Mouse (Mus musculus) brain, embryonic 14.5 days (tissue): ENCODE measurements around the gene Tef.

Experiments used
- CTCF ChIP-seq: fragments of 200-500 bp; IDR thresholded peaks from 2 replicates; pipeline ENCODE4 v1.5.1; 2012; ENCODE audit warnings: inconsistent platforms, mild to moderate bottlenecking, moderate library complexity, borderline replicate concordance; ENCODE audit not compliant: insufficient read depth, insufficient read length; ENCODE audit errors: extremely low read depth
- POLR2A ChIP-seq: fragments of 200-500 bp; IDR thresholded peaks from 2 replicates; pipeline ENCODE4 v1.6.1; 2012; ENCODE audit warnings: mild to moderate bottlenecking, inconsistent platforms, borderline replicate concordance; ENCODE audit not compliant: poor library complexity, insufficient read depth, insufficient read length, severe bottlenecking; ENCODE audit errors: extremely low read depth

DNA sequence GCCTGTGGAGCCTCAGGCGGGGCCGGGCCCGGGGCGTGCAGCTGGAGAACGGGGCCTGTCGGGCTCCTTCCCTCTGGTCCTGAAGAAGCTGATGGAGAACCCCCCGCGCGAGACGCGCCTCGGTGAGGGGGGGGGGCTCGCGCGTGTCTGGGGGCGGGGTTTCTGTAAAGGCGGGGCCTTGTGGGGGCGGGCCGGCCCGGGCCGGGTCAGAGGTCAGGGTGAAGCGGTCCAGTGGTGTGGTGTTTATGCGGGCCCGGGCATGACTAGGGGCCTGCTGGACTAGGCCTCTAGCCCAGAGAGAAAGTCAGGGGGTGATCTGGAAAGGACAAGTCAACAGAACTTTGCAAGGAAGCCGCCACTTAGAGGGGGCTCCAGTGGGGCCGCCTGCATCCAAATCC is 9.4 kb downstream of the Tef start:
- TF ChIP-seq CTCF (no peak), POLR2A (no peak)
